Mouse (Mus musculus) ES-E14 (cell line): ENCODE results near the gene 4930442H23Rik.

Source experiments
- CHD2 ChIP-seq: IDR thresholded peaks from 2 replicates; pipeline ENCODE4 v1.6.1; 2014; ENCODE audit warnings: mild to moderate bottlenecking, low read depth, low read length, inconsistent platforms
- ZC3H11A ChIP-seq: IDR thresholded peaks from 2 replicates; pipeline ENCODE4 v1.6.1; 2012; ENCODE audit warnings: low read depth, mild to moderate bottlenecking, inconsistent platforms, low read length, borderline replicate concordance
- ZNF384 ChIP-seq: IDR thresholded peaks from 2 replicates; pipeline ENCODE4 v1.6.1; 2012; ENCODE audit warnings: low read depth, low read length, inconsistent platforms

- no peak for TF ChIP-seq ZC3H11A
- no peak for TF ChIP-seq ZNF384
- no peak for TF ChIP-seq CHD2
Observed at GRCm38 (mm10) chr10:81165118-81165517, 18.5 kb downstream of the 4930442H23Rik start.
